Mouse (Mus musculus) c-Kit-positive CD71-positive TER-119-negative erythroid progenitor cells, embryonic 14.5 days (primary cell): ENCODE results near the gene Dtd1.

Experiments used
- DNase-seq: peaks from one replicate; pipeline ENCODE4 v3.0.0-alpha.2; 2013; ENCODE audit warnings: low read depth

Dtd1 gene

DNA sequence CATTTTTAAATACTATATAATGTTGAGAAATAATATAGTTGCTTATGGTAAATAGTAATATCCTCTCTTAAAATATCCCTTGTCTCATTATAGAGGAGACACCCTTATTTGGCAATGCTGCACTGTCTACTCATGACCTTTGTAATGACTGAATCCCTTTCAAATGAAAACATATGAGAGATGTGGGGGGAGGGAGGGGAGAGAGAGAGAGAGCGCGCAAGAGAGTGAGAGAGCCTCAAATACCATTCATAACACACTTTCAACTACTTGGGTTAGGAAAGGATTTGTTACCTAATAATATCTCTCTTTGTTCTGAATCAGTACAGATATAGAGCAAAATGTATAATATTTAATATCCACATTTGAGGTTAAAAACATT lies 169.4 kb downstream of the Dtd1 start:
- no peak for DNase-seq

DNA sequence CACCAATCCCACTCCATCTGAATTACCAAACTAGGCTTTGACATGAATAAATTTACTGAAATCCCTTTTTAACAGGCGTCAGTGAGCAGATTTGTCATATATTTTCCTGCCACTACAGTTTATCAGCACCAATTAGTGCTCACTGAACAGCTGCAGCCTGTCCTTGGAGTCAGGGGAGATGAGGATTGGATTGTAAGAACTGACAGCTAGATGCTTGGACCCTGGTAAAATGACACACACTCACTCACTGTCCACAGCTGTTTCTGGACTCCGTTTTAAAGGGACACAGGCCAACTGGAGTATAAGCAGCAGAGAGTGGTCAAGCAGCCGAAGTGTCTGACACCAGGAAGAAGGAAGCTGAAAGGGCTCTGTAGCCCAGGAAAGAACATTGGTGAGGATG lies 169.9 kb downstream of the Dtd1 start:
- DNase-seq, result no peak

DNA sequence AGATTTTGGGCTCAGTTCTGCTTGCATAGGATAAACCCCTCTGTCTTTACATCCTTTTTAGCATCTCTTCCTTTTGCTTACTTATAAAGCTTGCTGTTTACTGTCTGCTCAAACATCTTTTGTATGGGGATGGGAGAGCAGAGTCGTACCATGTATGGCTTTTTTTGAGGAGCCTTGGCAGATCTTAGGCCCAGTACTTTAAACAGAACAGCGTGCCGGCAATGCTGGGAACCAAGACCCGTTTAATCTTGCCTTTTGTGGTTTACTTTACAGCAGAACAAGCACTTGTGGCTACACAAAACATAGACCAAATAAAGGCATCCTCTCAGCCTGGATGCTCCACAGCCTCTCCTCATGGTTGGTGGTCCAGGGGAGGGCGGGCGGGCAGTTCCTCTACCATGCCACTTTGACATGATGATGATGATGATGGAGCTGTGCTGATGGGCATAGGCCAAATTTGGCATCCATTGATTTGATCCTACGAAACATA lies 170.8 kb downstream of the Dtd1 start:
- DNase-seq, result no peak

DNA sequence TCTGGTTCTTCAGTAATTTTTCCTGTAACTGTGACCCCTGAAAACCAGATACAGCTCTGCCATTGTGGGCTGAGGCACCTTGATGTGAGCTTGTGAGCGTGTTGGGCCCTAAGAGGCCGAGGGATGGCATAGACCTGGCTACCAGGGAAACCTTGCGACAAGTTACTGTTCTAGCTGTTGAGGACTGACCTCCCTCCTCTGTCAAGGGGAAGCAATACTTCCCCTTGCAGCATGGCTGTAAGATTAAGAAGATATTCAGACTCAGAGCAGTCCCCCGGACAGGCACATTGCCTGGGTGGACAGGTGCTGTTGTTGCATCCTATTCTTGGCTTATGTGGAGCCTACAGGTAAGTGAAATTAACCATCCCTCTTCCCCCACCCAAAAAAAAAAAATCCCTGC lies 172.1 kb downstream of the Dtd1 start:
- DNase-seq, result no peak

DNA sequence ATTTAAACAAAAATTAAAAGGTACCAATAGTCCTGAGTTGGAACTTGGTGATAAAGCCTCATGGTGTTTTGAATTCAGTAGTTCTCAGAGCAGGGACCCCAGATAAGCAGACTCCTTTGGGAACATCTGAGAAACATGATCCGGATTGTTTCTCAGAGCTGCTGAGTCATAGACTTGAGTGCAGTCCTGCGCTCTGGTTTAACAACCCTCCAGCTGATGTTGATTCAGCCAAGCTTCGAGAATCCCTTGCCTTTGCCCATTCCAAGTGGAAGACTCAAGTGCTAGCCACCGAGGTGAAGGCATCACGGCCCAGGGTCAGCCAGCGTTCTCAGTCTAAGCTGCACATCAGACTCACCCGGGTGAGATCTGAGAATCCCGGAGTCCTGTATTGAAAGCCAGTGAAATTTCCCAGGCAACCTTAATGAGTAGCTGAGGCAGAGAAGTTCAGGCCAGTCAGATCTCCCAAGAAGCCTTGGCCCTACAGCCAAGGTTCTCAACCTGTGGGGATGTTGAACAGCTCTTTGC lies 175.0 kb downstream of the Dtd1 start:
- no peak for DNase-seq

DNA sequence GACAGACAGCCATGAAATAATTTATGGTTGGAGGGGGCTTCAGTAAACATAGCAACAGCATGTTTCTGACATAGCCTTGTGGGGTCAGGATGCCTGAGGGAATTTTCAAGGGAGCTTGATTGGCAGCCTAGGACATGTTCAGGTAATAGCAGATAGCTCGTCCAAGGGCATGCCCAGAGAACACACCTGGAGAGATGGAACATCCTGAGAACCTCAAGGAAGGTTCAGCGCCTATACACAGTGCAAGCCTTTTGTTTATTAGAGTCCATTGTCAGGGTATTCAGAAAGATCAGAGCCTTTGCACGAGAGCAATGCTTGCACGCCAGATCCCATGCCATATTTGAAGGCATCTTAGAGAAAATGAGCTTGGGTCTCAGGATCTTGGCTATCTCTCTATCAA lies 175.9 kb downstream of the Dtd1 start:
- DNase-seq, result no peak

DNA sequence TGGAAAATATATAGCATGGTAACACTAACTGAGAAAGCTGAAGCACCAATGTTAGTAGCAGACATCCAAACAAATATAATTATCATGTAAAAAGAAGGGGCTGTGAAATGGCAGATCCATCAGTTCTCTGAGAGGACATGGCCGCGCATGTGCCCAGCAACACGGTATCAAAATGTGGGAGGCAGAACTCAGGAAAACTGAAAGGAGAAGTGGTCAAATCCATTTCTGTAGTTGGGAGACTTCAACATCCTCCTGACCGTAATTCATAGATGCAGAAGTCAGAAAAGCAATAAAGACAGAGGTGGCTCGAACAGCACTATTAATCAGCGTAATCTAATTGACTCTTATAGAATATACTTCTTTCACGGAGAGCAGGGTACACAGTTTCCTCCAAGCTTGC lies 179.6 kb downstream of the Dtd1 start:
- DNase-seq, result no peak

DNA sequence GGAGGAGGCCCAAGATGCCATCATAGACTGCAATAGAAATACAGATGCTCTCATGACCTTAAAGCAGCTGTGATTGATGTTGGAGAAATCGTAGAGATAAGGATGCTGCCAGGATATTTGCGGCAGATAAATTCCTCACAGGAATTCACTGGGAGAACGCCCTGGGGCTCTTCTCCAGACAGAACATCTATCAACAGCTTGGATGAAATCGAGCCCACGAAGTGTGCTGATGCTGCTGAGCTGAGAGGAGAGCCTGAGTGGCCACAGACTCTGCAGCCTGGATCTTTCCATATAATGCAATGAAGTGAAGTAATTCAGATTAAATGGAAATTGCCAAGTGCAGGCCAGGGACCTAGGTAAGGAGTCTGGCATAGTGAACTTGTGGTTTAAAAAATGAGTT lies 181.0 kb downstream of the Dtd1 start:
- no peak for DNase-seq

DNA sequence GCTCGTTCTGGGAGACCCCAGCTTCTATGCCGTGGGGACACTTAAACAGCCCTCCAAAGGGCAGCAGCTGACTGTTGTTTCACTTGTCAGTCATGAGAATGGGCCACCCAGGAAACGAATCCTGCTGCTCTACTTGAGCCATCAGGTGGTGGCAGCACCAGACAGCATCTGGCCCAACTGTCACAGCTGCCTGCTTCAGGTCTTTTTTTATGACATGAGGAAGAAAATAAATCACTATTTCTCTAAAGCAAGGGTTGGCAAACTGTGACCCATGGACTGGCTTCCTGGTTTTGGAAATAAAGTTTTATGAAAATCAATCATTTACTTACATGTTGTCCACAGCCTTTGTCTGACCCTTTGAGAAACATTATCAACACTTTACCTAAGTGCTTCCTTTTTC lies 182.2 kb downstream of the Dtd1 start:
- no peak for DNase-seq

DNA sequence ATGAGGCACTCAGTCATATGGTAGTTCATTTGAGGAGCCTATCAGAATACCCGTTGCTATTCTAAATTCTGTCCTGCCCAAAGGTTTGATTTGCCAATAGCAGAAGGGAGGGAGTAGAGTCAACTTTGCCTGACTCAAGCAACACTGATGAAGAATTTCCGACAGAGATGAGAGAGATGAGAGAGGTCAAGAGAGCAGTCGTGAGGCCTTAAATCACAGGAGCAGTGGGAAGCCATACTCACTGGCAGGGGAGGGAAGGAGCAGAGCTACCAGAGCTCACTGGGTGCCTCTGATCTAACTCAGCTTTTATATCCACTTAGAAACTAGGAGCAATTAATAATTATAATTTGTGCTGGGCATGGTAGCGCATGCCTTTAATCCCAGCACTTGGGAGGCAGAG lies 182.8 kb downstream of the Dtd1 start:
- DNase-seq, result no peak

DNA sequence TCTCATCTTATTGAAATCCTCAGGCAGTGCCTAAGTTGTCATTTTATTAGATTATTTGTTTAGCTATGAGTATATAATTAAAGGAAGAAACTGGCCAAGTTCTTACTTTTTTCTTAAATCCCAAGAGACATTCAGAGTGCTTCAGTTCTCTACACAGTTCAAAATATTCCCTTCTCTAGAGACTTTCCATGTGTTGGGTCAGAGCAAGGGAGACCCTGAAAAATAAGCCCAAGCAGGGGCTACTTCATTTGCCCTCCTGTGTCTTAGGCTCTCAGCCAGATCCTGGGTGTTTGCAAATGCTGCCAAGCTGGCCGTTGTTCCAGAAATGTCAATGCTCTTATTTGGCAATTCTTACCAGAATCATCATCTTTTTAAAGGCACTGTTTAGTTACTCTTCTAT lies 183.5 kb downstream of the Dtd1 start:
- no peak for DNase-seq

DNA sequence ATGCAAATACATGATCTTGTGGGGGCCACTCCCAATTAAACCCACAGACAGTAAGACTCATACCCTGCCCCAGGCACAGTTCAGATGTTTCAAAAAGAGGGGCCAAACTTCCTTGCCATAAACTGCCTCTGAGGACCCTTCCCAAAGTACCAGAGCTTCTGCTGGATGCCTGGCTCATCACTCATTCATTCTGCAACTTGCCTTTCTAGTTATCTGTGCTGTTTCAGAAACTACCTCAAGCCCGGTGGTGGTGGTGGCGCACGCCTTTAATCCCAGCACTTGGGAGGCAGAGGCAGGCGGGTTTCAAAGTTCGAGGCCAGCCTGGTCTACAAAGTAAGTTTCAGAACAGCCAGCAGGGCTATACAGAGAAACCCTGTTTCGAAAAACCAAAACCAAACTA lies 184.1 kb downstream of the Dtd1 start:
- DNase-seq, result no peak

DNA sequence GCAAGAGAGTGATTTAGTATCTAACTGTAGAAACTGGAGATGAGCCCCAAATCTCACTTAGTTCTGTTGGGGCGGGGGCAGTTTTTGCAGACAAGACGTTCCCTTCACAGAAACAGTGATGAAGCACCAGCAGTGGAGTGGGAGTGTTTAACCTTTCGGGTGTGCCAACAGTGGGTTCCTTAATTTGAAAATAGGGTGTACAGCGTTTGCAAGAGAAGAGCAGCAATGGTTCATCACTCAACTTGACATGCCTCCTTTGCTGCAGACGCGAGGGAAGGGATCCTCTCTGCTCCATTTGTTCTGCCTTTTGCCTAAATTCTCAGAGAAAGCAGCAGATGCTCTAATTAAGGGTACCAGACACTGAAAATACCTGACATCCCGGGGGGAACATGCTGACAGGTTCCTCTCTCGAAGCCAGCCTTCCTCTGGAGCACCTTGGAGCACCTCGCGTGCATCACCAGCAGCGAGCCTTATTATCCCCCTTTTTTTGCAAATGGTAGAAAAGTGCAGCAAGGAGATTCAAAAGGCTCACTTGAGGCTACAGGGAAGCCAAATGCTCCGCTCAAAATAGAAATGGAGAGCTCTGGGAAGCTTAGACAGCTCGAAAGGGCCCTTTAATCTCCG lies 192.1 kb downstream of the Dtd1 start:
- no peak for DNase-seq

DNA sequence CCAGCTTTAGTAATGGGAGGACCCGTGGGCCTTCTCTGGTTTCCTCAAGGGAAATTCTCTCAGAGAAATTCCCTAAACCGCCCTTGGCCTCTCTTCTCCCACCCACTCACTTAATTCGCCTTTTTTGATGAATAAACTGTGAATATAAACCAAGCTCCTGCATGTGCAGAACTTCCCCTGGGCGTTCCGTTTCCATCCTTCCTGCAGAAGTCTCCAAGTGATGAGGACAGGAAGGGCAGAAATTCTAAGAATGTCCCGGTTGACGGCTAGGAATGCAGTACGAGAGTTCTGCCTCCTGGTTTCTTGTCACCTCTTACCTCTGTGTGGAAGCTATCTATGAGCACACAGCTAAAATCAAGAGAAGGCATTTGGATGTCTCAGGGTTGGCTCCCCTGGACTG lies 197.8 kb downstream of the Dtd1 start:
- DNase-seq, result no peak

DNA sequence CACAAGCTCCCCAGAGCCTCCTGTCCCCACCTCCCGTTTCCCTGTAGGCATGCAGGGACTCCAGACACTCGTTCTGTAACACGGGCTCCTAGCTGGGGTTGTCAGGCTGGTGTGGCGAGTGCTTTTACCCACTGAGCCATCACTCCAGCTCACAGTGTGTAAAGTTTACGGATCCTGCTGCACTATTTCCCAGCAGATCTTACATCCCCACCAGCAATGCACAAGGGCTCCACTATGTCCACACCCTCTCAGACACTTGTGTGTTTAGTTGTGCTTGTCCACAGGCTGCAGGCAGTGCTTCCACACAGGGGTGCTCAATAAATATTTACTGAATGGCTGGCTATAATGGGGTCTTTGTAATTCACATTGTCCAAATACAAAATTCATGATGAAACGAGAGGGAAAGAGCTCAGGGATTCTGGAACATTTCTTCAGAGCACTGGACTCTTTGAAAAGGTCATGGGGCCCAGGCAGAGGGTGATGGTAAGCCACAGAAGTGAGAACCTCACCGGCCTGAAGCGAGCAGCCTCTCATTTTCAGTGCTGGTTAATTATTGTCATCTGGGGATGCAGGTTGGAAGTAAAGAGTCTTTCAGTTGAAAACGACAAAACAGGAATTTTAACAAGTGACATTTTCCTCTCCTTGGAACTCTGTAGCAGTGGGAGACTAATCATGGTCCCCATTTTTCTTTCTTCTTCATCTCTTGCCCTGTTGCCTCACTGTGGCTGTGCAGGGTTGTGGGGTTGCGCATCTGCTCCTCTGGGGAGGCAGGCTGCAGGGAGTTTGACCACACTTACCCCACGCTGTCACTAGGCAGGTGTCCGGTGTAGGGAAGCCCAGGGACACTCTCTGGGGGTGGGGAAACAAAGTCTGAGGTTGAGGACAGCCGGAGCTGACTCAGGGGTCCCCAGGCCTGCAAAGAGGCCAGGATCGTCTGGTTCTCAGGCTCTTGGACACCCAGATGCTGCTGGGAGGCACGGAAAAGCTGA lies 208.4 kb downstream of the Dtd1 start:
- no peak for DNase-seq
